In the genomic region with DNA sequence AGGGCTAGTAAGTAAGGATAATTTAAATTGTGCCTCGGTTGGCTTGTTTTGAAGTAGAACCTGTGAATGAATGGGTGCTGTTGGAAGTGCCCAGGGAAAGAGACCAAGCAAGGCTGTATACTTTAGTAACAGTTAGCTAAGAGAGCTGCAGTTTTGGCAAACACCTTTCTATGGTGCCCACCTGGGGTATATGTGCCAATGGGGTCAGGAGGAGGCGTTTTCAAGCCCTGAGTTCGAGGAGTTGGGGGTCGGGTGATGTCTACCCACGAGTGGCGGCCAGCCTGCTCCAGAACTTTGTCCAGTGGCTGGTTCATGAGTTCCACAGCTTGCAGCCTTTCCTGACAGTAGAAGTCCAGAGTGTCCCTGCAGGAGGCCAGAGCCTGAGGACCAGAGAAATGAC, we compare ENCODE assay signal across 50 mouse cellular contexts. TPM values are rescaled to one million over a fixed set of nuclear protein-coding genes. Genes with fewer than 3 reads are reported as not detected.
"Had no signal": no experiment of that assay in that cellular context is flagged by ENCODE, and none has a peak within 500 bp of the region (broad histone marks: within the 10 kb centered on the region; RNA-seq: fewer than 3 reads in every experiment).

No protein-coding gene starts in this region.

- H3K27me3 ChIP-seq: hindbrain, embryonic 15.5 days; intestine, embryonic 15.5 days had no signal

- DNase-seq: heart, postnatal 14 days; heart, postnatal 4 days; kidney, adult 11 months; kidney, adult 18-20 months; kidney, adult 2 months; kidney, adult 8-10 months; kidney, adult 9 months; kidney, postnatal 10 days; kidney, postnatal 14 days; kidney, postnatal 25 days; kidney, postnatal 36 days; kidney, postnatal 4 days; layer of hippocampus, adult 9-11 months; layer of hippocampus, postnatal 36 days had no signal

- H3K27ac ChIP-seq: heart, embryonic 13.5 days; heart, embryonic 15.5 days; hindbrain, embryonic 10.5 days; hindbrain, embryonic 12.5 days; hindbrain, embryonic 13.5 days; hindbrain, embryonic 14.5 days; hindbrain, embryonic 15.5 days; hindbrain, postnatal 0 days; intestine, embryonic 15.5 days; kidney, embryonic 15.5 days; kidney, postnatal 0 days; layer of hippocampus, adult 2 months; left cerebral cortex, adult 2 months had no signal

- H3K4me3 ChIP-seq: heart, embryonic 12.5 days; heart, embryonic 13.5 days; heart, embryonic 15.5 days; hindbrain, embryonic 10.5 days; hindbrain, embryonic 12.5 days; hindbrain, embryonic 13.5 days; hindbrain, embryonic 15.5 days; intestine, embryonic 15.5 days; kidney, embryonic 15.5 days; layer of hippocampus, adult 2 months; left cerebral cortex, adult 2 months had no signal

- H3K9me3 ChIP-seq: heart, embryonic 12.5 days; heart, embryonic 13.5 days; heart, embryonic 15.5 days; hindbrain, embryonic 10.5 days; hindbrain, embryonic 12.5 days; hindbrain, embryonic 13.5 days; hindbrain, embryonic 15.5 days; intestine, embryonic 15.5 days; kidney, embryonic 15.5 days had no signal

- H3K36me3 ChIP-seq: heart, embryonic 12.5 days; heart, embryonic 13.5 days; heart, embryonic 15.5 days; hindbrain, embryonic 10.5 days; hindbrain, embryonic 12.5 days; hindbrain, embryonic 13.5 days; hindbrain, embryonic 15.5 days; intestine, embryonic 15.5 days; kidney, embryonic 15.5 days had no signal

RNA-seq across cellular contexts. Expression of gene Ccdc105, which starts 3.9 kb away (rescaled TPM):
- total RNA-seq: heart, adult 8-10 months; heart, postnatal 14 days; heart, postnatal 25 days; heart, postnatal 4 days; hematopoietic stem cell, adult 5-6 weeks; hindbrain, postnatal 0 days; layer of hippocampus, postnatal 10 days had no signal
- polyA plus RNA-seq: heart, embryonic 12.5 days; heart, embryonic 13.5 days; heart, embryonic 14.5 days; heart, embryonic 15.5 days; heart, embryonic 16.5 days; heart, postnatal 0 days; hindbrain, embryonic 11.5 days; inflammation-experienced regulatory T-cells, adult 6 months; intestine, embryonic 14.5 days; intestine, embryonic 16.5 days; intestine, postnatal 0 days; kidney, adult 2 months; kidney, embryonic 14.5 days; kidney, embryonic 15.5 days; kidney, embryonic 16.5 days; kidney, postnatal 0 days; large intestine, adult 2 months had no signal

RNA-seq across cellular contexts. Expression of gene Casp14, which starts 30.9 kb away (rescaled TPM):
- total RNA-seq: heart, adult 8-10 months; heart, postnatal 14 days; heart, postnatal 25 days; heart, postnatal 4 days; hematopoietic stem cell, adult 5-6 weeks; hindbrain, postnatal 0 days; layer of hippocampus, adult 18-20 months; layer of hippocampus, adult 2 months; layer of hippocampus, adult 8-10 months; layer of hippocampus, postnatal 10 days; layer of hippocampus, postnatal 14 days; layer of hippocampus, postnatal 25 days; layer of hippocampus, postnatal 36 days; left cerebral cortex, adult 18-20 months; left cerebral cortex, adult 2 months had no signal
- polyA plus RNA-seq: heart, embryonic 11.5 days; heart, embryonic 12.5 days; heart, embryonic 13.5 days; heart, embryonic 14.5 days; heart, embryonic 15.5 days; heart, embryonic 16.5 days; heart, postnatal 0 days; hindbrain, embryonic 11.5 days; hindbrain, embryonic 12.5 days; hindbrain, embryonic 13.5 days; hindbrain, embryonic 14.5 days; hindbrain, embryonic 15.5 days; hindbrain, embryonic 16.5 days; hindbrain, postnatal 0 days; inflammation-experienced regulatory T-cells, adult 6 months; kidney, adult 2 months; kidney, embryonic 14.5 days; kidney, embryonic 15.5 days; kidney, embryonic 16.5 days; kidney, postnatal 0 days had no signal

RNA-seq across cellular contexts. Expression of gene Slc1a6, which starts 31.4 kb away (rescaled TPM):
- total RNA-seq: heart, adult 8-10 months; heart, postnatal 25 days; hematopoietic stem cell, adult 5-6 weeks had no signal
- polyA plus RNA-seq: inflammation-experienced regulatory T-cells, adult 6 months had no signal
